Mouse (Mus musculus): ENCODE results near the gene Fam57b.

GRCm38 (mm10) chr7:126822741-126823140 is 25.3 kb downstream of the Fam57b start:
- TF ChIP-seq POLR2A (IDR thresholded peaks at IDR 0.05; ENCODE audit: low read depth, low read length) (no peak), CTCF (IDR thresholded peaks at IDR 0.05; ENCODE audit: extremely low read depth, insufficient read depth, insufficient read length, insufficient replicate concordance) (no peak)

Measured in spleen, adult 2 months (tissue).